Mouse (Mus musculus) heart, adult 2 months (tissue): ENCODE measurements around the gene Slc25a1.

ENCODE experiments used
- CTCF ChIP-seq: fragments of 200-600 bp; IDR thresholded peaks from 2 replicates; pipeline ENCODE4 v1.8.1; 2022; ENCODE audit warnings: antibody characterized with exemption, mild to moderate bottlenecking, moderate library complexity
- POLR2A ChIP-seq: fragments of 200-500 bp; IDR thresholded peaks from 2 replicates; pipeline ENCODE4 v1.6.1; 2011; ENCODE audit warnings: mild to moderate bottlenecking, low read depth, low read length, control low read depth; ENCODE audit not compliant: insufficient read depth

GRCm38 (mm10) chr16:17931906-17932460 is 4.0 kb upstream of the Slc25a1 start:
- TF ChIP-seq CTCF: no peak
- no peak for TF ChIP-seq POLR2A
